Mouse (Mus musculus) embryonic fibroblast, embryonic 13.5 days (primary cell): Measurements from ENCODE around the gene Gm10188.

Experiments used
- CTCF ChIP-seq: IDR thresholded peaks from 2 replicates; pipeline ENCODE4 v1.5.1; 2011; ENCODE audit warnings: mild to moderate bottlenecking, control low read depth, low read length, moderate library complexity, borderline replicate concordance; ENCODE audit not compliant: insufficient read depth
- POLR2A ChIP-seq: IDR thresholded peaks from 2 replicates; pipeline ENCODE4 v1.6.1; 2011; ENCODE audit warnings: low read depth, mild to moderate bottlenecking, control low read depth, low read length, moderate library complexity

GRCm38 (mm10) chr1:132191786-132192680 is 37.5 kb downstream of the Gm10188 start:
- TF ChIP-seq POLR2A (no peak), CTCF (no peak)
